Mouse (Mus musculus): ENCODE measurements around the gene Nucks1. TPM values are rescaled to one million over a fixed set of nuclear protein-coding genes. Genes with fewer than 3 reads are reported as not detected.
"Not testable (repeated sequence)": the region's sequence is repeated elsewhere in the genome, so short reads cannot be mapped to it uniquely, and the experiment has no call there.

The Nucks1 gene
- polyA plus RNA-seq, 1 experiment = 11.3 TPM

- no peaks in the 10 kb centered on the region for H3K4me1 ChIP-seq (ENCODE audit: control insufficient read depth, insufficient read depth, low read length)
- TF ChIP-seq CTCF (IDR thresholded peaks at IDR 0.05; ENCODE audit: insufficient read depth, low read length) (no peak), POLR2A (IDR thresholded peaks at IDR 0.05; ENCODE audit: borderline replicate concordance, extremely low read depth, low read depth, low read length) (no peak)
- H3K4me3 ChIP-seq (replicated peaks; ENCODE audit: extremely low read depth, low read depth, low read length) = no peak overlapping the region
- DNase-seq = peak; percentile 9
- WGBS = 52% methylated on average over 2 of the region's 2 CpGs
These were observed 27.5 kb upstream of the Nucks1 start for GRCm38 (mm10) chr1:131882787-131883186.

- Histone ChIP-seq H3K4me3 (replicated peaks; ENCODE audit: extremely low read depth, low read depth, low read length) (no peak overlapping the region), H3K4me1 (ENCODE audit: control insufficient read depth, insufficient read depth, low read length) (no peaks in the 10 kb centered on the region)
- TF ChIP-seq CTCF (IDR thresholded peaks at IDR 0.05; ENCODE audit: insufficient read depth, low read length) = no peak
- TF ChIP-seq POLR2A (IDR thresholded peaks at IDR 0.05; ENCODE audit: borderline replicate concordance, extremely low read depth, low read depth, low read length) = no peak
- DNase-seq = no peak
- WGBS = 68% methylated on average over 2 of the region's 2 CpGs
These were observed 24.2 kb upstream of the Nucks1 start for GRCm38 (mm10) chr1:131886173-131886572.

DNA sequence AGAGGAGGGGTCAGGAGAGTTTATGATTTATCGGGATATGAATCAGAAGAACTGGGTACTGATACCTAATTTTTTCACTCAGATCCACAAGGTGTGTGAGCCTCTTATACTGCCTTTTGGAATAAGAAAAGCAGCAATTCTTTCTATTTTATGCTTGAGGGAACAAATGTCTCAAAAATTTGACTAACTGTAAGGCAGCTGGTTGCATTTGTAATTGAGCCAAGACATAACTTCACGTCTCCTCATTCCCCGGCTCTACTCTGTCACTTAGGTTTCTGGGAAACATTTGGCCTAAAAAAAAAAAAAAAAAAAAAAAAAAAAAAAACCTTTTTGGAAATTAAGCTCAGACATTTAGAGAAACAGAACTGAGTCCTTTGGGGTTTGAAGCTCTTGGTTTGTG is 23.7 kb upstream of the Nucks1 start:
- WGBS = 71% methylated on average over 3 of the region's 3 CpGs
- DNase-seq = no peak
- Histone ChIP-seq H3K4me3 (replicated peaks; ENCODE audit: extremely low read depth, low read depth, low read length) (no peak overlapping the region), H3K4me1 (ENCODE audit: control insufficient read depth, insufficient read depth, low read length) (no peaks in the 10 kb centered on the region)
- TF ChIP-seq CTCF (IDR thresholded peaks at IDR 0.05; ENCODE audit: insufficient read depth, low read length) = no peak
- TF ChIP-seq POLR2A (IDR thresholded peaks at IDR 0.05; ENCODE audit: borderline replicate concordance, extremely low read depth, low read depth, low read length) = no peak

DNA sequence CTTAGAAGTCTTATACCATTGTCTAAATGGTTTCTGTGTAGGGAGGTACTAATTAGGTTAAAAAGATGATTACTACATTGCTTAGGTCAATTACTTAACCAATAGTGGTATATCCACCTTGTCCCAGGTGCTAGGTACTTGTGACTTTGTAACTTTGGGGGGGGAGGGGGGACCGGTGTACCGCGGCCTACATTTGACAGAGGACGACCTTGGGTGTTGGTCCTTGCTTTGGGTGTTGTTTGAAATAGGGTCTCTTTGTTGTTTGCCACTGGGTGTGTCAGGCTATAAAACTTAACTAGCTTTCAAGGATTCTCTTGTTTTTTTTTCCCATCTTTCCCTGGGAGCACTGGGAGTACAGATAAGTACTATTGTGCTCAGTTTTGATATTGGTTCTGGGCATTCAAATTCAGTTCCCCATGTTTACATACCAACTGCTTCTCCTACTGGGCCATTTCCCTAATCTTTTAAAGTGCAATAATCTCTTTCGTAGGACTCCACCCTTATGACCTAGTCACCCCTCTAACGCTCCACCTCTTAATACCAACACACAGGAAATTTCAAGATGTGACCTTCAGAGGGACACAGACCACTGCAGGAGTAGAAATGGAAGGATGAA is 20.2 kb upstream of the Nucks1 start:
- H3K4me1 ChIP-seq (ENCODE audit: control insufficient read depth, insufficient read depth, low read length) = no peaks in the 10 kb centered on the region
- WGBS = 69% methylated on average over 6 of the region's 6 CpGs
- no peak overlapping the region for H3K4me3 ChIP-seq (replicated peaks; ENCODE audit: extremely low read depth, low read depth, low read length)
- TF ChIP-seq CTCF (IDR thresholded peaks at IDR 0.05; ENCODE audit: insufficient read depth, low read length) (no peak), POLR2A (IDR thresholded peaks at IDR 0.05; ENCODE audit: borderline replicate concordance, extremely low read depth, low read depth, low read length) (no peak)
- DNase-seq = no peak

GRCm38 (mm10) chr1:131891436-131891835 is 18.9 kb upstream of the Nucks1 start:
- TF ChIP-seq POLR2A (IDR thresholded peaks at IDR 0.05; ENCODE audit: borderline replicate concordance, extremely low read depth, low read depth, low read length) (no peak), CTCF (IDR thresholded peaks at IDR 0.05; ENCODE audit: insufficient read depth, low read length) (no peak)
- no peak overlapping the region for H3K4me3 ChIP-seq (replicated peaks; ENCODE audit: extremely low read depth, low read depth, low read length)
- WGBS = 77% methylated on average over 4 of the region's 4 CpGs

GRCm38 (mm10) chr1:131902679-131903078 is 7.7 kb upstream of the Nucks1 start:
- no peaks in the 10 kb centered on the region for H3K4me1 ChIP-seq (ENCODE audit: control insufficient read depth, insufficient read depth, low read length)
- 88% methylated on average over 4 of the region's 4 CpGs for WGBS
- H3K4me3 ChIP-seq (replicated peaks; ENCODE audit: extremely low read depth, low read depth, low read length) = no peak overlapping the region
- no peak for TF ChIP-seq CTCF (IDR thresholded peaks at IDR 0.05; ENCODE audit: insufficient read depth, low read length)
- no peak for TF ChIP-seq POLR2A (IDR thresholded peaks at IDR 0.05; ENCODE audit: borderline replicate concordance, extremely low read depth, low read depth, low read length)
- DNase-seq = no peak

More at GRCm38 (mm10) chr1:131891436-131891835, 18.9 kb upstream of the Nucks1 start:
- H3K4me1 ChIP-seq (ENCODE audit: control insufficient read depth, insufficient read depth, low read length) = no peaks in the 10 kb centered on the region
- no peak for DNase-seq

DNA sequence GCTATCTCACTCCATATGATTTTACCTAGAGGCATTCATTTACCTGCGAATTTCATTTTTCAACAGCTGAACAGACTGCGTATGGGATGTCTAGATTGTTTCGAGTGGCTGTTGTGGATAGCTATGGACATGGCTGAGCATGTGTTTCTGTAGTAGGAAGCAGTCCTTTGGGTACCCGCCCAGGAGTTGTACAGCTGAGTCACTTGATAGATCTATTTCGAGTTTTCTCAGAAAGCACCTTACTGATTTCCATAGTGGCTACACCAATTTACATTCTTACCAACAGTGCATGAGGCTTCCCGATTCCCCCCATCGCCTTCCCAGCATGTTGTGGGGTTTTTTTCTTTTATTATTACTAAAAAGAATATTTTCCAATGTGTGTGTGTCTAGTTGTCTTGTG is 7.1 kb upstream of the Nucks1 start:
- no peak for TF ChIP-seq POLR2A (IDR thresholded peaks at IDR 0.05; ENCODE audit: borderline replicate concordance, extremely low read depth, low read depth, low read length)
- TF ChIP-seq CTCF (IDR thresholded peaks at IDR 0.05; ENCODE audit: insufficient read depth, low read length) = no peak
- DNase-seq = no peak
- Histone ChIP-seq H3K4me3 (replicated peaks; ENCODE audit: extremely low read depth, low read depth, low read length) (no peak overlapping the region), H3K4me1 (ENCODE audit: control insufficient read depth, insufficient read depth, low read length) (no peaks in the 10 kb centered on the region)
- WGBS = 86% methylated on average over 7 of the region's 7 CpGs

DNA sequence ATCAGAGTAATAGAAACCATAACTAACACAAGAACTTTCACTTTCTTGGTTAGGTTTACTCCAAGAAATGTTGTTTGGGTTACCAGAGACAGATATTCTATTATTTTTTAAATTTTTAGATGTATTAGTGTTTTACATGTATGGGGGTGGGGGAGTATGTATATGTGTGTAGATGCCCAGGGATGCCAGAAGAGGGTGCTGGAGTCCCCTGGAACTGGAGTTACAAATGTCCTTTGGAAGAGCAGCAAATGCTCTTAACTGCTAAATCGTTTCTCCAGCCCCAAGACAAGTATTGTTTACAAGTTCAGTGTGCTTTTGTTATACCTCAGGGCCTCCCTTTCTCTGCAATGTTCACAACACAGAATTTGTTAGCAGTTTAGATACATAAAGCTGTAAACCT is 4.8 kb upstream of the Nucks1 start:
- TF ChIP-seq POLR2A (IDR thresholded peaks at IDR 0.05; ENCODE audit: borderline replicate concordance, extremely low read depth, low read depth, low read length) (no peak), CTCF (IDR thresholded peaks at IDR 0.05; ENCODE audit: insufficient read depth, low read length) (no peak)
- no peak for DNase-seq
- no peak overlapping the region for H3K4me3 ChIP-seq (replicated peaks; ENCODE audit: extremely low read depth, low read depth, low read length)
- 3% methylated on average over 1 of the region's 1 CpGs for WGBS
- no peaks in the 10 kb centered on the region for H3K4me1 ChIP-seq (ENCODE audit: control insufficient read depth, insufficient read depth, low read length)

DNA sequence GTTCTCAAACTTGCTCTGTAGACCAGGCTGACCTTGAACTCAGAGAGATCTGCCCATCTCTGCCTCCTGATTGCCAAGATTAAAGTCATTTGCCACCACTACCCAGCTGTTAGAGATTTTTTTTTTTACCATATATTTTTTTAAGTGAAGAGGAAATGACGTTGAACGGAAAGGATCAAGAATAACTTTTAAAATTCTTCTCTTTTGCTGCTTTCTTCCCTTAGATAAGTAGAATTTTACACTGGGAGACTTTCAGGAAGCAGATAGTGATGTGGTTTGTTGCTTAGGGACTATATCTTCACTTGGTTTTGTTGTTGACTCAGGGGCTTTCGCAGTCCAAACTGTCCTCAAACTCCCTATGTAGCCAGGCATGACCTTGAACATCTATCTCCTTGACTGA is 1.9 kb upstream of the Nucks1 start:
- Histone ChIP-seq H3K4me1 (ENCODE audit: control insufficient read depth, insufficient read depth, low read length) (no peaks in the 10 kb centered on the region; the same call in 1 of the 2 replicates), H3K4me3 (replicated peaks; ENCODE audit: extremely low read depth, low read depth, low read length) (no peak overlapping the region)
- TF ChIP-seq CTCF (IDR thresholded peaks at IDR 0.05; ENCODE audit: insufficient read depth, low read length) = no peak
- TF ChIP-seq POLR2A (IDR thresholded peaks at IDR 0.05; ENCODE audit: borderline replicate concordance, extremely low read depth, low read depth, low read length) = no peak
- DNase-seq = no peak
- 87% methylated on average over 3 of the region's 3 CpGs for WGBS

GRCm38 (mm10) chr1:131909236-131909635 is 1.1 kb upstream of the Nucks1 start:
- H3K4me1 ChIP-seq (ENCODE audit: control insufficient read depth, insufficient read depth, low read length); DNase-seq; H3K4me3 ChIP-seq (replicated peaks; ENCODE audit: extremely low read depth, low read depth, low read length): not testable (repeated sequence)
- WGBS = 97% methylated on average over 2 of the region's 2 CpGs
